Mouse (Mus musculus): ENCODE measurements around the gene Ddx39. TPM values are rescaled to one million over a fixed set of nuclear protein-coding genes. Genes with fewer than 3 reads are reported as not detected.
A peak's percentile ranks its signal among the peaks of the same experiment; 100 is the strongest.

Gene Ddx39
- polyA plus RNA-seq (2015; fragmentation: Nextera tagmentation; extraction: Ambion mirVana), result 204 and 224 TPM in 2 replicates

DNA sequence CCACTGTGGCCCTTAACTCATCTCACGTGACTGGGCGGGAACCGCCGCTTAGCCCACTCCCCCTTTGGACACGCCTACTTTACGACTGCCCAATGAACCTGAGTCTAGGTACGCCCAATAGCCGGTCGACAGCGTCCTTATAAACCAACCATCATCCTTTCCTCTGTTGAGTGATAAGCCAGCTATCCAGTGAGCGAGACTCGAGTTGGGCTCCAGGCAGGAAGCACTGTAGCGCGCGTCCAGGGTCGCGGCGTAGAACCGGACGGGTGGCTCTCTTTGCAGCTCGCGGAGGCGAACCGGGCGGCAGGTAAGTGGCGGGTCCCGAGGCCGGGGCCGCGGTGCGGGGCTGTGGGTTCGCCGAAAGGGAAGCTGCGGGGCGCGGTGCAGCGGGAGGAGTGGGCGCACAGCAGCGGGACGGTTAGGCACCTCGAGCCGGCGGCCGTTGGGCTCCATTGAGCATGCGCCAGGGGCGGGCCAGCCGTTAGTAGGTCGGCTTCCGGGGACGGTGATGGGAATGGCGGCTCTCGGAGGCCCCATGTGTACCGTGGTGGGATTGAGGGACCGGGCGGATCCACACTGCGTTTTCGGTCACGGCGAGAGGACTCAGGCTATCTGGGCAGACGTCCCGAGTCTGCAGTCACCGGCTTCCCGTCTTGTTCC lies at the start of gene Ddx39:
Ddx39 (plus strand) TSS at position 147 of the 660 bp plus-strand sequence.
- ATAC-seq, result peak; percentile 100

GRCm38 (mm10) chr8:83665969-83666865 lies 48.8 kb upstream of the Ddx39 start, which contains the start of gene Ptger1:
TSS of gene Ptger1 (plus strand) at chr8:83666678.
- H3K27ac ChIP-seq (ENCODE audit: low read length), result peak within 1 kb of the TSS; percentile 67
- H3K9me3 ChIP-seq (ENCODE audit: control insufficient read depth, low read length), result no peaks in the 10 kb centered on the region
- H3K27me3 ChIP-seq (replicated peaks; ENCODE audit: control insufficient read depth, insufficient read depth, low read length), result no peaks in the 10 kb centered on the region
- whole genome bisulfite sequencing, result 19% methylated on average over 14 of the region's 14 CpGs
- H3K4me1 ChIP-seq (ENCODE audit: control insufficient read depth, insufficient read depth, low read length), result peaks cover 69% of the 10 kb centered on the region
- H3K4me3 ChIP-seq (ENCODE audit: low read length), result peak within 1 kb of the TSS; percentile 13; the same call in 1 of the 2 replicates
- H3K9ac ChIP-seq (ENCODE audit: low read depth, low read length), result peak within 1 kb of the TSS; percentile 37
- H3K36me3 ChIP-seq (ENCODE audit: control insufficient read depth, insufficient read depth, low read length), result peaks cover 7% of the 10 kb centered on the region; the same call in 1 of the 2 replicates
- peak within 1 kb of the TSS; percentile 27 for H3K4me2 ChIP-seq (ENCODE audit: low read depth, low read length)
- peak; percentile 44 for ATAC-seq

More for the DNA sequence above, at the start of gene Ddx39:
- Histone ChIP-seq H3K4me2 (ENCODE audit: low read depth, low read length) (peak within 1 kb of the TSS; percentile 64), H3K36me3 (ENCODE audit: control insufficient read depth, insufficient read depth, low read length) (peaks cover 4% of the 10 kb centered on the region), H3K9me3 (ENCODE audit: control insufficient read depth, low read length) (no peaks in the 10 kb centered on the region), H3K27ac (ENCODE audit: low read length) (peak within 1 kb of the TSS; percentile 93), H3K4me3 (ENCODE audit: low read length) (peak within 1 kb of the TSS; percentile 97), H3K4me1 (ENCODE audit: control insufficient read depth, insufficient read depth, low read length) (peaks cover 12% of the 10 kb centered on the region), H3K9ac (ENCODE audit: low read depth, low read length) (peak within 1 kb of the TSS; percentile 94), H3K27me3 (replicated peaks; ENCODE audit: control insufficient read depth, insufficient read depth, low read length) (no peaks in the 10 kb centered on the region)
- under 1% methylated on average over 63 of the region's 63 CpGs for WGBS

DNA sequence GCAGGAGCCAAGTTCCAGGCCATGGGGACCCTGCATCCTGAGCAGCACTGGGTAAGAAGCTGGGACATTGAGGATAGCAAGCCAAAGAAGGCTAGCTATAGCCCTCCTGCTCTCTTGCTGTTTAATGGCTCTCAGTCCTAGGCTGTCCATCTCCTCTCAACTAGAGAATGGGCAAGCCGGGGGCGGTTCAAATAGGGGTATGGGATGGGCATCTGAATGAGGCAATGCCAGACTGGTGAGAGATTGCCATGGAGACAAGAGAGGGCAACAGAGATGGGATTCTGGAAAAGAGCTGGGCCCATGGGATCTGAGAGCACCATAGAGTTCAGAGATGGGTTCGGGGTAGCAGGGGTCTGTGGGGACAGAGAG lies 48.1 kb upstream of the Ddx39 start:
- Histone ChIP-seq H3K4me3 (ENCODE audit: low read length) (peak overlapping the region; percentile 13; the same call in 1 of the 2 replicates), H3K4me1 (ENCODE audit: control insufficient read depth, insufficient read depth, low read length) (peaks cover 62% of the 10 kb centered on the region), H3K27ac (ENCODE audit: low read length) (peak overlapping the region; percentile 67), H3K27me3 (replicated peaks; ENCODE audit: control insufficient read depth, insufficient read depth, low read length) (no peaks in the 10 kb centered on the region), H3K9ac (ENCODE audit: low read depth, low read length) (peak overlapping the region; percentile 37), H3K9me3 (ENCODE audit: control insufficient read depth, low read length) (no peaks in the 10 kb centered on the region), H3K36me3 (ENCODE audit: control insufficient read depth, insufficient read depth, low read length) (peaks cover 13% of the 10 kb centered on the region), H3K4me2 (ENCODE audit: low read depth, low read length) (peak overlapping the region; percentile 27; the same call in 1 of the 2 replicates)
- 94% methylated on average over 3 of the region's 3 CpGs for WGBS
- ATAC-seq, result no peak

DNA sequence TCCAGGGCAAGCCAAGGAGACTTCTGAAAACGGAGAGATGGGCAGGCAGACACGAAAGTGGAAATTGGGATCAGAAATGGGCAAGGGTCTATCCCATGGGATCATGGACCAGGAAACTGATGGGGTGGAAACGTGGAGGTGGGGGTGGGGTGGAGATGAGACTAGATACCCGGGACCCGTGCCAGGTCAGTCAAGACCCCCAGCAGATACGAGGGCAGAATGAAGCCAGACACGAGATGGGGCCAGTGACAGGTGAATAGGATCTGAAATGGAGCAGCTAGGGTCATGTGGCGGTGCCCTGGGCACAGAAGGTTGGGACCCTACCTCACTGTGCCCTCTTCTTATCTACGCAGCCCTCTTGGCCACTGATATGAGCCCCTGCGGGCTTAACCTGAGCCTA lies 47.5 kb upstream of the Ddx39 start:
- Histone ChIP-seq H3K4me1 (ENCODE audit: control insufficient read depth, insufficient read depth, low read length) (peaks cover 55% of the 10 kb centered on the region), H3K9ac (ENCODE audit: low read depth, low read length) (no peak overlapping the region), H3K27ac (ENCODE audit: low read length) (no peak overlapping the region), H3K4me3 (ENCODE audit: low read length) (no peak overlapping the region), H3K9me3 (ENCODE audit: control insufficient read depth, low read length) (no peaks in the 10 kb centered on the region), H3K4me2 (ENCODE audit: low read depth, low read length) (0 out of 2 replicates have a peak overlapping the region, but pooled peaks have one; percentile 75), H3K36me3 (ENCODE audit: control insufficient read depth, insufficient read depth, low read length) (peaks cover 18% of the 10 kb centered on the region), H3K27me3 (replicated peaks; ENCODE audit: control insufficient read depth, insufficient read depth, low read length) (no peaks in the 10 kb centered on the region)
- no peak for ATAC-seq
- 85% methylated on average over 10 of the region's 10 CpGs for WGBS

GRCm38 (mm10) chr8:83668010-83668916 lies 46.7 kb upstream of the Ddx39 start:
- ATAC-seq, result peak; percentile 31
- H3K27ac ChIP-seq (ENCODE audit: low read length), result no peak overlapping the region
- peaks cover 18% of the 10 kb centered on the region for H3K36me3 ChIP-seq (ENCODE audit: control insufficient read depth, insufficient read depth, low read length)
- 25% methylated on average over 80 of the region's 80 CpGs for WGBS
- peak overlapping the region; percentile 41 for H3K4me3 ChIP-seq (ENCODE audit: low read length)
- H3K9me3 ChIP-seq (ENCODE audit: control insufficient read depth, low read length), result no peaks in the 10 kb centered on the region
- peak overlapping the region; percentile 75 for H3K4me2 ChIP-seq (ENCODE audit: low read depth, low read length)
- H3K27me3 ChIP-seq (replicated peaks; ENCODE audit: control insufficient read depth, insufficient read depth, low read length), result no peaks in the 10 kb centered on the region
- peaks cover 49% of the 10 kb centered on the region for H3K4me1 ChIP-seq (ENCODE audit: control insufficient read depth, insufficient read depth, low read length)
- peak overlapping the region; percentile 61 for H3K9ac ChIP-seq (ENCODE audit: low read depth, low read length)

- H3K9ac ChIP-seq (ENCODE audit: low read depth, low read length), result no peak overlapping the region
- H3K4me1 ChIP-seq (ENCODE audit: control insufficient read depth, insufficient read depth, low read length), result peaks cover 47% of the 10 kb centered on the region
Measured at GRCm38 (mm10) chr8:83669013-83669412, 46.0 kb upstream of the Ddx39 start.

DNA sequence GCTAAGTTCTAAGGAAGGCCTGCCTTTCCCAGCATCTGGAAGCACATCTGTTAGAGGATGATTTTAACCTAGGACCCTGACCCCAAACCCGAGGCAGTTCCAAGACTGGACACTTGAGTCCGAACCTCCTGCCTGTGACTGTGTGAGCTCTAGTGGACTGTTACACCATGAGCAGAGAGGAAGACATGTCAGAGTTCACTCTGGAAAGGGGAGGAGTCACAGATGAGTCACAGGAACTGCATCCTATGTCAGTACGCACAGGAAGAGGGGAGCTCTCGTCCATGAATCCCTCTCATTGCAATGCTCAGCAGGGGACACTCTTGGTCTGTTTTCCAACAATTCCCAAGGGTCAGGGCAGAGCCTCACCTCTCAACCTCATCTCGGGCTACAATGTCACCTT lies 42.0 kb upstream of the Ddx39 start:
- no peaks in the 10 kb centered on the region for H3K9me3 ChIP-seq (ENCODE audit: control insufficient read depth, low read length)
- H3K4me3 ChIP-seq (ENCODE audit: low read length), result no peak overlapping the region
- WGBS, result 64% methylated on average over 5 of the region's 5 CpGs
- no peaks in the 10 kb centered on the region for H3K27me3 ChIP-seq (replicated peaks; ENCODE audit: control insufficient read depth, insufficient read depth, low read length)
- peaks cover 12% of the 10 kb centered on the region for H3K4me1 ChIP-seq (ENCODE audit: control insufficient read depth, insufficient read depth, low read length)
- H3K36me3 ChIP-seq (ENCODE audit: control insufficient read depth, insufficient read depth, low read length), result peaks cover 18% of the 10 kb centered on the region
- no peak for ATAC-seq
- H3K9ac ChIP-seq (ENCODE audit: low read depth, low read length), result no peak overlapping the region
- H3K27ac ChIP-seq (ENCODE audit: low read length), result no peak overlapping the region
- no peak overlapping the region for H3K4me2 ChIP-seq (ENCODE audit: low read depth, low read length)

More at GRCm38 (mm10) chr8:83669013-83669412, 46.0 kb upstream of the Ddx39 start:
- 74% methylated on average over 16 of the region's 16 CpGs for WGBS
- Histone ChIP-seq H3K4me3 (ENCODE audit: low read length) (no peak overlapping the region), H3K27ac (ENCODE audit: low read length) (no peak overlapping the region), H3K4me2 (ENCODE audit: low read depth, low read length) (no peak overlapping the region), H3K27me3 (replicated peaks; ENCODE audit: control insufficient read depth, insufficient read depth, low read length) (no peaks in the 10 kb centered on the region), H3K9me3 (ENCODE audit: control insufficient read depth, low read length) (no peaks in the 10 kb centered on the region), H3K36me3 (ENCODE audit: control insufficient read depth, insufficient read depth, low read length) (peaks cover 18% of the 10 kb centered on the region)
- ATAC-seq, result 0 out of 2 replicates have a peak, but pooled peaks have one; percentile 0

DNA sequence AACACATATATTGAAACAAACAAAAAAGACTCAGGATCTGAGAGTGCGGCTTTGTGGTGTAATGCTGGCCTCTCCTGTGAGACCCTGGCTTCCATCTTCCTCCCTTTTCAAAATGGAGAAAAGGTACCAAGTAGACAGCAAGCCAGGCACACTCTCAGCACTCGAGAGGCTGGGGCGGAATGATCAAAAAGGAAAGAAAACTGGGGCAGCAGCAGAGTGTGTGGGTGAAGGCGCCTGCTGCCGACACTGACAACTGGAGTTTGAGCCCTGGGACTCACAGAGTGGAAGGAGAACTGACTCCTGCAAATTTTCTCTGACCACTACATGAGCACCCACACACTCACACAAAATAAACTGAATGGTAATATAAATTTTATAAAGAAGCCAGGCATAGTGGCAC lies 40.5 kb upstream of the Ddx39 start:
- H3K4me1 ChIP-seq (ENCODE audit: control insufficient read depth, insufficient read depth, low read length), result no peaks in the 10 kb centered on the region
- H3K9me3 ChIP-seq (ENCODE audit: control insufficient read depth, low read length), result no peaks in the 10 kb centered on the region
- no peak overlapping the region for H3K27ac ChIP-seq (ENCODE audit: low read length)
- H3K9ac ChIP-seq (ENCODE audit: low read depth, low read length), result no peak overlapping the region
- no peak overlapping the region for H3K4me2 ChIP-seq (ENCODE audit: low read depth, low read length)
- ATAC-seq, result no peak
- peaks cover 24% of the 10 kb centered on the region for H3K36me3 ChIP-seq (ENCODE audit: control insufficient read depth, insufficient read depth, low read length)
- WGBS, result 93% methylated on average over 5 of the region's 5 CpGs
- no peaks in the 10 kb centered on the region for H3K27me3 ChIP-seq (replicated peaks; ENCODE audit: control insufficient read depth, insufficient read depth, low read length)
- H3K4me3 ChIP-seq (ENCODE audit: low read length), result no peak overlapping the region

Measured in intestine, embryonic 16.5 days (tissue).